Mouse (Mus musculus) heart, adult 9 months (tissue): ENCODE measurements at regions not wholly inside any gene's neighbourhood (a gene's known extent, or its start where the extent isn't known, plus 50 kb on each side); places are given as distances from the start of the nearest gene placed in this dataset.

Source experiments
- DNase-seq, 2 experiments: peaks; one replicate each; pipeline ENCODE4 v3.0.0; 2022; ENCODE audit warnings: low spot score in 2 of 2

DNA sequence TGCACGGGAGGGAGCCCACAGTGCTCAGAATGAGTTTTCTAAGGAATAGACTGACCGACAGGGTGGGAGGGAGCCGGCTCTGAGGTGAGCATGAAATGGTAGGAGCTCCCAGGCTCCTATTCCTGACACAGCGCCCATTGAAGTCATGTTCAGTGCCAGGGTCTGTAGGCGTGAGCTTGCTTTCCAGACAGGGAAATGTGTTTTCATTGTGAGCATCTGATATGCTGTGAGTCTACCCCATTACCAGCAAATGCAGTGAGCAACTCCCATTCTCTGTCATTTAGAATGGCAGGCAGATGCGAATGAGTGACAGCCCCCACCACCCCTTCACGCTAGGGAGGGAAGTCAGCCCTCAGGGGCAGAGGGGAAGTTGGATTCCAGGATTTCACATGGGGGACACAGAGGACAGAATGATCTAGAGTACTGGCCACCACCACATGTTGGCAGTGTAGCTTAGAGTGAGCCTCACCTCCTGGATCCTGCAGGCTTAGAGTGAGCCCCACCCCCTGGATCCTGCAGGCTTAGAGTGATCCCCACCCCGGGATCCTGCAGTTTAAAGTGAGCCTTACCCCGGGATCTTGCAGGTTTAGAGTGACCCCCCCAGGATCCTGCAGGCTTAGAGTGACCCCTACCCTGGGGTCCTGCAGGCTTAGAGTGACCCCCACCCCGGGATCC lies 283.2 kb upstream of the Eef2kmt start:
- no peak for DNase-seq

DNA sequence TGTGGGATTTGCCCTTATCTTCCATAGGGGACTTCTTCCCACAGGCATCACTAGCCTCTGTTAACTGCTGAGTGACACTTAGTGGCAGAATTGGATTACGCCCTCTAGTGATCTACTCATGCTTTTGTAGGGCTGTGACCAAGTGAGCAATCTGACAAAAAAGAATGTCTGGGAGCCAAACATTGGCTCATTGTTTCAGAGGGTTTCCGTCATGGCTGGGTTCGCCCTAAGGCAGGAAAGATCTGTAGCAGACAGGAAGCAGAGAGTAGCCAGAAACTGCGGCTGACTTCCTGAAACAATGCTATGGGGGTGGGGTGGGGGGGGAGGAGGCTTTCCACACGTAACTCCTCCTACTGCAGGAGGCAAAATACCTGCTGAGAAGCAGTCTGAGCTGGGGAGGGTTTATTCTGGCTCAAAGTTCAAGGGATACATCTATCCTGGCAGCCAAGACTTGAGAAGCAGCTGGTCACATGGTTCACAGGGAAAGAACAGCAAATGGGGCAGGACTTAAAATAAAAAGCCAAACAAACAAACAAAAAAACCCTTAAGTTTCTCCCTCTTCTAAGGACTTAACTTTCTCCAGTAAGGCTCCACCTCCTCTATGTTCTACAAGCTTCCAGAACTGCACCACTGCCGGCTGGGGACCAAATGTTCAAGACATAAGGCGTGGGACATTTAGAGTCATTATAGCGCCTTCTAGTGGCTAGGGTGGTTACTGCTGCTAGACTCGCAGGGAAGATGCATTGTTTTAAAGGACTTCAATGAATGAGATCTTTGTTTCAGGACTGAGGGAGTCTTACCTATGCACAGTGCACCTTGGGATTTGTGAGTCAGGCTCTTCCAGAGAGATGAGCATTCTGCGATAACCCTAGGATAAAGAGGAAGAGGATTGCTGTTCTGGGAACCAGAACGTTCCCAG lies 281.8 kb upstream of the Eef2kmt start:
- DNase-seq, result no peak

- no peak for DNase-seq
Measured at GRCm38 (mm10) chr16:5536515-5536972, 280.8 kb upstream of the Eef2kmt start.

GRCm38 (mm10) chr16:5535414-5535813 lies 279.6 kb upstream of the Eef2kmt start:
- DNase-seq, result no peak

DNA sequence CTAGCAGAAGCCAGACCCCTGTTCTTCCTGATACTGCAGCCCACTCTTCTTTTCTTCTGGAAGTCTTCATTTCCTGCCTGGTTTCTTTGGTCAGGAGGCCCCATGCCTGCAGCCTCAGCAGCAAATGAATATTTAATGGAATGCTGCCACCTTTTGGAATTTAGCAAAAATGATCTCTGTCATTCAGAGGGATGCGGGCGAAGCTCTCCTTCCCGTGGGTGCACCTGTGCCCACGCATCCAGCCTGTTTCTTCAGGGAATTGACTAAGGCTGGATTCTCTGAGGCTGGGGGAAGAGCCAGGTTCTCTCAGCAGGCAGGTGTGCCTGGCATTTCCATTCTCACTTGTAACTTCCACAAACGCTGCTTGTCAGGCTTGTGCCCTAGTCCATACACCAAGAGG lies 279.1 kb upstream of the Eef2kmt start:
- no peak for DNase-seq

GRCm38 (mm10) chr16:5534385-5534784 lies 278.6 kb upstream of the Eef2kmt start:
- DNase-seq, result no peak

- DNase-seq, result no peak
Measured at GRCm38 (mm10) chr16:5532281-5532680, 276.5 kb upstream of the Eef2kmt start.

- DNase-seq, result no peak
Measured at GRCm38 (mm10) chr16:5529823-5530222, 274.0 kb upstream of the Eef2kmt start.

- no peak for DNase-seq
Measured at GRCm38 (mm10) chr16:5527936-5528335, 272.2 kb upstream of the Eef2kmt start.

- no peak for DNase-seq
Measured at GRCm38 (mm10) chr16:5524375-5524774, 268.6 kb upstream of the Eef2kmt start.

- no peak for DNase-seq
Measured at GRCm38 (mm10) chr16:5523402-5524021, 267.7 kb upstream of the Eef2kmt start.

GRCm38 (mm10) chr16:5517746-5518145 lies 262.0 kb upstream of the Eef2kmt start:
- DNase-seq, result no peak

- DNase-seq, result no peak
Measured at GRCm38 (mm10) chr16:5515867-5516266, 260.1 kb upstream of the Eef2kmt start.

- DNase-seq, result no peak
Measured at GRCm38 (mm10) chr16:5507261-5507660, 251.5 kb upstream of the Eef2kmt start.

- DNase-seq, result no peak
Measured at GRCm38 (mm10) chr16:5501961-5502360, 246.2 kb upstream of the Eef2kmt start.

- no peak for DNase-seq
Measured at GRCm38 (mm10) chr16:5496051-5496685, 240.4 kb upstream of the Eef2kmt start.

DNA sequence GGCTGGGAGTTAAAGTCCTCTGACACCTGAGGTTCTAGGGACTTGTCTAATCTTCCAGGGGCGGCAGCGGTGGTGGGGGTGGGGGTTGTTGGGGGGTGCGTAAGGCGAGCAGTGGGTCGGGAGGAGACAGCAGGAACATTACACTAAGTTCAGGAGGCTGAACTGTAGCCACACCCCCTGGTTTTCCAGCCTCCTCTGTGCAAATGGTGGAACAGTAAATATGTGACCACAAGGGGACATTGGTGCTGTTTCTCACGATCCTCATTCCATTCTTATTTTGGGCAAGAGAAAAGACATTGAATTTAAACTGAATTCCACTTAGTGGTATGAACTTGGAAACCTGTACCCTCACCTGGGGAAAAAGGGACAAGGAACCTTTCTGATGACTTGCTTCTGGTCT lies 237.6 kb upstream of the Eef2kmt start:
- DNase-seq, result no peak

DNA sequence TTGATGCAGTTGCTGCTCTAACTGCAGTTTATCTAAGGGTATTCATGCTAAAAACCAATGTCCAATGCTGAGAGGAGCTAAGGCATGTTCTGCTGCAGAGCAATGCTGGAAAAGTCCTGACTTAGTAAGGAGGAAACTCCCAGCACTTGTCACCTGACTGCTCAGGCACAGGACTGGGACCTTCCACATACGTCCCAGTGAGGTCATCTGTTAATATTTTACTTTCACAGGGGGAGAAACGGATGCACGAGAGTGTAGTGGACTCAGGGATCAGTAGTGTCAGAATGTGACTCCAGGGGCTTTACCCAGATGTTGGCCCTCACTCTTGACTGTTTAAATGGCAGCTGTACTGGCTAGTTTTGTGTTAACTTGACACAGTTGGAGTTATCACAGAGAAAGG lies 231.5 kb upstream of the Eef2kmt start:
- DNase-seq, result no peak

- no peak for DNase-seq
Measured at GRCm38 (mm10) chr16:5483337-5483736, 227.6 kb upstream of the Eef2kmt start.

DNA sequence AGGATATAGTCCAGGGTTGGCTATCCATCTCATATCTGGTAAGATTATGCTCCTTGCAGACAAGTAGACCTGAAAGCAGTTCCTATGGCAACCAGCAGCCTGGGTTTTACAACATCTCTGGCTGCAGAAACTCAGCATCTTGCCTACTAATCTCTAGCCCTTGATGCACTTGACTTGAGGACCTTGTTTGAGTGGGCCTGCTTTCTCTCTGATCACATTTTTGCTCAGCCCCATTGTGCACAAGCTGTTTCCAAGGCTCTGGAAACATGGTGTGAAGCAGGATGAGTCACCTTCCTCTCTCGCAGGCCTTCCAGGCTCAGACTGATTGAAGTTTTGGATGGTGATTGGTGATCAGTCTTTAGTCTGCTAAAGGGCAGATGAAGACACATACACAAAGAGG lies 224.4 kb upstream of the Eef2kmt start:
- no peak for DNase-seq

DNA sequence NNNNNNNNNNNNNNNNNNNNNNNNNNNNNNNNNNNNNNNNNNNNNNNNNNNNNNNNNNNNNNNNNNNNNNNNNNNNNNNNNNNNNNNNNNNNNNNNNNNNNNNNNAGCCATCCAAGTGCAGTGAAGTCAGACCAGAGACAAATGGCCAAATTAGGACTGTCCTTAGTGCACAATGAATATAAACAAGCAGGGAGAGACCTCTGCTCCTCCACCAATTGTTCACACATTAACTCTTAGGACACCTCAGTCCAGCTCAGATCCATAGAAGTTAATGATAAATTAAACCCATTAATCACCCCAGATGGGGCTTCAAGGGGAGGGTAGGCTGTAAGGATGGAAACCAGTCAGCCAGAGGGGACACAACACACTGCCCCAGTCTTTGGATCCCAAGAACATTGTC lies 223.2 kb upstream of the Eef2kmt start:
- DNase-seq, result no peak

GRCm38 (mm10) chr16:5471321-5471720 lies 215.5 kb upstream of the Eef2kmt start:
- DNase-seq, result no peak
